ENCODE assay signal across 13 mouse cellular contexts in genomic region chr6:93392402-93392801, GRCm38 (mm10).
"Had no signal": no experiment of that assay in that cellular context is flagged by ENCODE, and none has a peak within 500 bp of the region (broad histone marks: within the 10 kb centered on the region; RNA-seq: fewer than 3 reads in every experiment).

No protein-coding gene starts in this region.

- H3K36me3 ChIP-seq: limb, embryonic 13.5 days; midbrain, embryonic 13.5 days; neural tube, embryonic 13.5 days had no signal

- H3K4me2 ChIP-seq: limb, embryonic 13.5 days; midbrain, embryonic 13.5 days; neural tube, embryonic 13.5 days had no signal

- H3K9me3 ChIP-seq: limb, embryonic 13.5 days; midbrain, embryonic 13.5 days; neural tube, embryonic 13.5 days had no signal

- H3K4me3 ChIP-seq: limb, embryonic 13.5 days; midbrain, embryonic 13.5 days; neural tube, embryonic 13.5 days had no signal

- H3K4me1 ChIP-seq: midbrain, embryonic 13.5 days had no signal

- H3K27ac ChIP-seq: limb, embryonic 13.5 days; liver, embryonic 14.5 days; midbrain, embryonic 13.5 days; neural tube, embryonic 13.5 days had no signal

- H3K27me3 ChIP-seq: limb, embryonic 13.5 days; midbrain, embryonic 13.5 days; neural tube, embryonic 13.5 days had no signal

- DNase-seq: kidney, postnatal 10 days; kidney, postnatal 4 days; left cerebral cortex, postnatal 4 days; lung, adult 18-20 months; retina, postnatal 1 day; right cerebral cortex, postnatal 4 days; spleen, adult 18-20 months; thymus, adult 2 months; thymus, postnatal 25 days had no signal

- H3K9ac ChIP-seq: limb, embryonic 13.5 days; liver, embryonic 14.5 days; midbrain, embryonic 13.5 days; neural tube, embryonic 13.5 days had no signal

- ATAC-seq: midbrain, embryonic 13.5 days had no signal
